Mouse (Mus musculus): ENCODE results near the gene Hadhb. TPM values are rescaled to one million over a fixed set of nuclear protein-coding genes. Genes with fewer than 3 reads are reported as not detected.
A peak's percentile ranks its signal among the peaks of the same experiment; 100 is the strongest.

Gene Hadhb
- polyA plus RNA-seq (2016; fragmentation: Nextera tagmentation; extraction: Ambion mirVana), result 93.0 and 100 TPM in 2 replicates

DNA sequence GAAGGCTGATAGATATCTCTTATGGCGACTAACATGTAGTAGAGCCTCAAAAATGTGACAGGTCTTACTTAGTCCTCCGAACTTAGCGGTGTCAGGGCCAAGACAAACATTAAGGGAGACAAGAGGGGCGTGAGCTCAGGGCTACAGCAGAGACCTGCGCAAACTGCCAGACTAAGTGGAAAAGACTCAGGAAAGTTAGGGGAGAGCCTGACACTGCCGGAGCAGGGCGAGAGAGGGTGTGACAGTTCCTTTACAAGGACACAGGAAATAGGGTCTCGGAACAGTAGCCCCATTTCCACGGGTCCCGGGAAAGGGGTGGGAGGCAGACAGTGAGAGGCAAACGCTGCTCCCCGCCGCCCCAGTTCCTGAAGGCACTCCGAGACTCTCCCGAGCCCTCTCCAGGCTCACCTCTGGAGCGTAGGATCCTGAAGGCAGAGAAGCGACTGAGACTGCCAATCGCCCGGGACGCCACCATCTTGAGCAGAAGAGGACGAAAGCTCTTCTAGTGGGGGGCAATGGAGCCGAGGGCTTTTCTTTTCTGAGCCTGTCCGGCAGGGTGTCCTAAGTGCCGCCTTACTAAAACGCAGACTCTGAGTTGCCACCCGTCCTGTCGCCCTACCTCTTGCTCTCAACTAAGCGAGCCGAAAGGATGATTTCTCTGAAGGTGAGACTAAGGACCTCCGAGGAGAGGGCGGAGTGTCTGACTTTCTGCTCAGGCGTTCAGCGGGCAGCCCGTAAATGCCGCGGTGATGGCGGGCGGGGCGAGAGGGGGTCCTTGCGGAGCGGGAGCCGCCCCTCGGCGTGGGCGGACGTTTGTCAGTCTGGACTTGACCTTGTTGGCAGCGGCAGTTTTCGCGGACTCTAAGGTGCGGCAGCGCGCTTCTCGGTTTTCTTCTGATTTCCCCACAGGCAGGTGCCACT is at the start of gene Hadhb, which contains the start of gene Hadha:
Hadhb (plus strand) TSS at position 775 of the 921 bp plus-strand sequence.
Hadha (minus strand) TSS at position 689 of the 921 bp plus-strand sequence.
- peak; percentile 92 for DNase-seq (ENCODE audit: low spot score)
- no peaks in the 10 kb centered on the region for H3K27me3 ChIP-seq (ENCODE audit: insufficient read depth, poor library complexity, severe bottlenecking)
- no peaks in the 10 kb centered on the region for H3K9me3 ChIP-seq
- H3K36me3 ChIP-seq, result no peaks in the 10 kb centered on the region
- under 1% methylated on average over 53 of the region's 53 CpGs for WGBS
- peaks cover 13% of the 10 kb centered on the region for H3K4me1 ChIP-seq (replicated peaks)
- H3K4me3 ChIP-seq, result peak within 1 kb of the TSS; percentile 90
- H3K27ac ChIP-seq, result peak within 1 kb of the TSS; percentile 99

DNA sequence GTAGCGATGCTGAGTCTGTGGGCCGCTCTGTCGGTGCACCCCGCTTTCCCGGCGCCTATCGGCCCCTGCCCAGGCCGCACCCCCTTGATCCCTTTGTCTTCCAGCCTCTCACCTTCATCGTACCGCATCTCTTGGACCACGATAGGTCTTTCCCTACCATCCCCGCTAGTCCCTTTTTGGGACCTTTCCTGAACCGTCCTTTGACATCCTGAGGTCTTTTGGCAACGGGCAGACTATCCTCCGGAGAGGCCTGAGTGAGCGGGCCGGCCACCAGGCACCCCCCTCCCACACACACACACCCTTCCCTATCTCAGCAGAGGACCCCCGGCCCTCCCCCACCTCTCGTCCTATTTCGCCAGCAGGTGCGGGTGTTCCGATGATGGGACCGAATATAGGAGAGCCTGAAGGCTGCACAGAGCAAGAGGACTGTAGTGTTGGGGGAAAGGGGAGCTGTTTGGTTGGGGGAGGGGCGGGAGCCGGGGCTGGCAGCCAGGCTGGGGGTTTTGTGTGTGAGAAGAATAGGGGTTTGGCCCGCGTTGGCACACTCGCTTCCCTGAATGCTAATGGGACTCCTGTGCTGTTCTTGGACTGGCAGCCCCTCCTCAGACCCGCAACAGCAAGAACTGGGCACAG is 49.3 kb upstream of the Hadhb start, which contains the start of gene 3110082J24Rik:
3110082J24Rik (minus strand) TSS at position 419 of the 633 bp plus-strand sequence.
- peak; percentile 58 for DNase-seq (ENCODE audit: low spot score)
- WGBS, result 1% methylated on average over 29 of the region's 29 CpGs
- Histone ChIP-seq H3K36me3 (no peaks in the 10 kb centered on the region), H3K4me1 (replicated peaks) (peaks cover 62% of the 10 kb centered on the region), H3K4me3 (peak within 1 kb of the TSS; percentile 60), H3K9me3 (no peaks in the 10 kb centered on the region), H3K27me3 (ENCODE audit: insufficient read depth, poor library complexity, severe bottlenecking) (peaks cover 68% of the 10 kb centered on the region), H3K27ac (peak within 1 kb of the TSS; percentile 93)

DNA sequence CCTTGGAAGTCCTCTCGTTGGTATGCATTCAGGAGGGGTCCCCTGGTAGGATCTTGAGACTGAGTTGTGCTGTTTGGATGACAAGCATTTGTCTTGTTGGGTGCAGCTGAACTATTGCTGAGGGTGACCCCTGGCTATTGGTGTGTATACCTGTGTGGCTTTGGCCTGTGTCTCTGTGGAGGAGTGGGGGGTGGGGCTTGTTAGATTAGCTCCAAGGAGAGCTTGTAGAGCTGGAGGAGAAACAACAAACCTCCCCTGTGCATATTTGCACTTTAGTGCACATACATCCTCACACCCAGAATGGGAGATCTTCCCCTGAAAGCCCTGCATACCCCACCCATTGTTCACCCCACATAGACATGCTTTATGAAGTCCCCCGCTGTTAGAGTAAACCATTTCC is 48.3 kb upstream of the Hadhb start:
- peak overlapping the region; percentile 60 for H3K4me3 ChIP-seq
- H3K36me3 ChIP-seq, result no peaks in the 10 kb centered on the region
- WGBS, result 7% methylated on average over 2 of the region's 2 CpGs
- H3K9me3 ChIP-seq, result no peaks in the 10 kb centered on the region
- H3K27ac ChIP-seq, result peak overlapping the region; percentile 93
- peaks cover 72% of the 10 kb centered on the region for H3K4me1 ChIP-seq (replicated peaks)
- peaks cover 73% of the 10 kb centered on the region for H3K27me3 ChIP-seq (ENCODE audit: insufficient read depth, poor library complexity, severe bottlenecking)
- no peak for DNase-seq (ENCODE audit: low spot score)

DNA sequence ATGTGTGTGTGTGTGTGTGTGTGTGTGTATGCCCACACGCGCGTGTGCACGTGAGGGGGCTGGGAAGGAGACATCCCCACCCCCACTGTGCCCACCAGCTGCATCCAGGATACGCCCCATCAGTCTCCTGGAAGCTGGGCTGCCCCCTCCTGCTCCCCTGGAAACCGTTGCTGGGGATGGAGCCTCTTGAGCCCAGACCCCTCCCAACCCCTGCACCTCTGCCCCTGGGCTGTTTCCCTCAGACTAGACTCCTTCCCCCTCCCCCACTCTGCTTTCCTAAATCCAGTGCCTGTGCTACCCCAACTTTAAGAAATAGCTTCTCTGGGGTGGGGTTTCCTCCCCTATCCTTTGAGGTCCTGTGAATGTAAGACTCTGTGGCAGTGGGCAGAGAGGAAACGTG is 47.9 kb upstream of the Hadhb start:
- Histone ChIP-seq H3K36me3 (0 out of 2 replicates have a peak, but pooled peaks cover under 1% of the 10 kb centered on the region), H3K4me3 (peak overlapping the region; percentile 60), H3K27me3 (ENCODE audit: insufficient read depth, poor library complexity, severe bottlenecking) (peaks cover 77% of the 10 kb centered on the region), H3K9me3 (no peaks in the 10 kb centered on the region), H3K27ac (peak overlapping the region; percentile 93), H3K4me1 (replicated peaks) (peaks cover 75% of the 10 kb centered on the region)
- peak; percentile 76 for DNase-seq (ENCODE audit: low spot score)
- WGBS, result 4% methylated on average over 7 of the region's 7 CpGs

DNA sequence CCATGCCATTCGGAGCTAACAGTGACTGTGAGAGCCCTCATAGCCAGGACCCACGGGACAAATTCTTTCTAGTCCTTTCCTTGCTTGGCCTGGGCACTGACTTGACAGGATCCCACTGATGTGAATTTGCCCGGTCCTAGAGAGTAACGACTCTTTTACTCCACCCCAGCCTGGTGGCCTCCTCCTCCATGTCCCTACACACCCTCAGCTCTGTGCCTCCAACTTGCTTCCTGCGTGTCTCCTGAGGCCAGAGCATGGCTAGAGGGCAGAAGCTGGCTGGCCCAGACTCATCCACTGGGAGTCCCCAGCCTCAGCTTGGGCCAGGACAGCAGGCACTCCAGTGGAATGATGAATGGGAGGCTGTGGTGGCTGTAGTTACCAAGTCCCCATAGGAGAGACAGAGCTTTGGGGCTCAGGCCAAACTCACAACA is 47.4 kb upstream of the Hadhb start:
- H3K36me3 ChIP-seq, result 0 out of 2 replicates have a peak, but pooled peaks cover 5% of the 10 kb centered on the region
- H3K9me3 ChIP-seq, result no peaks in the 10 kb centered on the region
- peak; percentile 49 for DNase-seq (ENCODE audit: low spot score)
- H3K27ac ChIP-seq, result peak overlapping the region; percentile 93
- peaks cover 81% of the 10 kb centered on the region for H3K27me3 ChIP-seq (ENCODE audit: insufficient read depth, poor library complexity, severe bottlenecking)
- WGBS, result 2% methylated on average over 5 of the region's 5 CpGs
- peak overlapping the region; percentile 60 for H3K4me3 ChIP-seq
- H3K4me1 ChIP-seq (replicated peaks), result peaks cover 75% of the 10 kb centered on the region

DNA sequence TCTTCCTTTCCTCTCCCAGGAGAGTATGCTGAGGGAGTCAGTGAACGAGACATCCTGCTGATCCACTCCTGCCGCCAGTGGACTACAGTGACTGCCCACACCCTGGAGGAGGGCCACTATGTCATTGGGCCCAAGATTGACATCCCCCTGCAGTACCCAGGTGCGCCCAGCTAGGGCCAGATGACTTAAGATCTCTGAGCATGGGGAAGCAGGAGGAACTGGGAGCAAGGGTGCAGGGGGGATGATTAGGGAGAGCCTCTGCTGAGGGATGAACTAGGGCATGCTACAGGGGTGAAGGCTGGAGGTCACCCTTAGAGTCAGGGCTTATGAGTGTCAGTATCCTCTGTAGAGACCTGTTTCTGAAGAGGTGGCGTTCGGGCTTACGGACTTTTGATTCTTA is 46.8 kb upstream of the Hadhb start:
- Histone ChIP-seq H3K36me3 (0 out of 2 replicates have a peak, but pooled peaks cover 11% of the 10 kb centered on the region), H3K9me3 (no peaks in the 10 kb centered on the region), H3K27ac (peak overlapping the region; percentile 93), H3K4me1 (replicated peaks) (peaks cover 78% of the 10 kb centered on the region), H3K27me3 (ENCODE audit: insufficient read depth, poor library complexity, severe bottlenecking) (peaks cover 87% of the 10 kb centered on the region), H3K4me3 (peak overlapping the region; percentile 60)
- WGBS, result 55% methylated on average over 6 of the region's 6 CpGs
- DNase-seq (ENCODE audit: low spot score), result no peak

DNA sequence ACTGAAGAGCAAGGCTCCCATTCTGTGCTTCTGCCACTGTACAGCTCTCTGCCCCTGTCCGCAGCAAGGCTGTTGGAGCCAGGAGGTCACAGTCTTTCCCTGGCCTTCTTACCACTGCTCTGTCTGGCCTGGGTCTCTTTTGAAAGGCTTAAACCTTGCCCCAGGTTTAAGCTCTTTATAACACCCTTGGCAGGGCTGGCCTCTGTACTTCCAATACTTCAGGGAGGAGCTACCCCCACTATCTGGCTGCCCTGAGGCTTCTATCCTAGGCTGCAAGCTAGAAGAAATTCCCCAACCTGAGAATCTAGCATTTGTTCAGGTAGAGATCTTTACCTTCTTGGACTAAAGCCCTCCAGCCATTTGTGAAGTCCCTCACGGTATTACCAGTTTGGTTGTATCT is 45.1 kb upstream of the Hadhb start:
- 25% methylated on average over 2 of the region's 2 CpGs for WGBS
- peak overlapping the region; percentile 87 for H3K27ac ChIP-seq
- H3K4me1 ChIP-seq (replicated peaks), result peaks cover 91% of the 10 kb centered on the region
- H3K4me3 ChIP-seq, result peak overlapping the region; percentile 43
- H3K27me3 ChIP-seq (ENCODE audit: insufficient read depth, poor library complexity, severe bottlenecking), result peaks cover 88% of the 10 kb centered on the region
- H3K9me3 ChIP-seq, result no peaks in the 10 kb centered on the region
- DNase-seq (ENCODE audit: low spot score), result no peak
- H3K36me3 ChIP-seq, result peaks cover 22% of the 10 kb centered on the region; the same call in 1 of the 2 replicates

DNA sequence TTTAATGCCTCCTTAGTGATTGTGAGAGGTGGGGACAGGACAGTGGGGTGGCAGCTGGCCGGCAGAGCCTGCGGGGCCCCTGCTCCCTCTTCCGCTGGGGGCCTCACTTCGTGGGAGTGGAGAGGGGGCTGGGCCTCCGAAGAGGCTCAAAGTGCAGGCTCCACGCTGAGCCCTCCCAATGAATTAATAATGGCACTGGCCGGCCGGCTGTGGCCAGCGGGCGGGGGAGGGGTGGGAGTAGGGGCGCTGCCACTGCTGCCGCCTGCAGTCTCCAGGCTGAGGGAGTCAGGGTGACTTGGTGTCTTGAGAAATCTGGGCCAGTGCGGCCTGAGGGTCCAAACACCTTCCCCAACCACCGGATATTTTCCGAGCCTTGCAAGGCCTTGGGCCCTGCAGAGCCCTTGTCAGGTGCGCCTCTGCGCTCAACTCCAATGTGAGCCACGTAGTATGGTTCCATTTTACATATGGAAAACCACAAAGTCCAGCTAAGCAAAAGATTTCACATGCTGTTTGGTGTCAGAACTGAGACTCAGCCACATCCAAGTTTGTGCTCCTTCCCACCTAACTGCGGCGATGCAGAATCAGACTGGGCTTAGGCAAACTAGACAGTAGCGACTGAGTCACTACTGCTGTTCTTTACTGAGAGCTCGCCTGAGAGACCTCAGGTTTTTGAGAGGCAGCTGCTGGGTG is 44.5 kb upstream of the Hadhb start:
- Histone ChIP-seq H3K27me3 (ENCODE audit: insufficient read depth, poor library complexity, severe bottlenecking) (peaks cover 88% of the 10 kb centered on the region), H3K9me3 (no peaks in the 10 kb centered on the region), H3K27ac (peak overlapping the region; percentile 87), H3K4me3 (peak overlapping the region; percentile 43), H3K4me1 (replicated peaks) (peaks cover 86% of the 10 kb centered on the region), H3K36me3 (peaks cover 25% of the 10 kb centered on the region)
- 3% methylated on average over 22 of the region's 22 CpGs for WGBS
- peak; percentile 74 for DNase-seq (ENCODE audit: low spot score)

DNA sequence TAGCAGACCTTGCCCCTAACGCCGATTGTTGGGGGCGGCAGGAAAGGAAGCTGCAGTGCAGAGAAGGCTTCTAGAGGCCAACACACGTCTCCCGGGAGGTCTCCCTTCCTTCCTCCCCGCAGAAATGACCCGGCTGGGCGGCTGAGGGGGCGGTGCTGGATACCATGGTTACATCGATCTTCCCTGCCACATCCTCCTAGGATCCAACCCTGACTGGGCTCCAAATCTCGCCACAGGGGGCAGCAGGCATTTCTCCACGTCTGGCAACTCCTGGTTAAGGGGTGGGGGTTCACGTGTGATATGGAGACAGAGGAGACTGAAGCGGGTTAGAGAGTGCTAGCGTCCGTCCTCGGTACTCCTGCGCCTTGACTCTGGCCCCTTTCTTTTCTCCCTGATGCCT is 43.9 kb upstream of the Hadhb start:
- peak; percentile 87 for DNase-seq (ENCODE audit: low spot score)
- H3K27me3 ChIP-seq (ENCODE audit: insufficient read depth, poor library complexity, severe bottlenecking), result peaks cover 88% of the 10 kb centered on the region
- H3K9me3 ChIP-seq, result no peaks in the 10 kb centered on the region
- H3K4me3 ChIP-seq, result peak overlapping the region; percentile 43
- peaks cover 31% of the 10 kb centered on the region for H3K36me3 ChIP-seq
- H3K4me1 ChIP-seq (replicated peaks), result peaks cover 80% of the 10 kb centered on the region
- peak overlapping the region; percentile 87 for H3K27ac ChIP-seq
- WGBS, result under 1% methylated on average over 18 of the region's 18 CpGs

DNA sequence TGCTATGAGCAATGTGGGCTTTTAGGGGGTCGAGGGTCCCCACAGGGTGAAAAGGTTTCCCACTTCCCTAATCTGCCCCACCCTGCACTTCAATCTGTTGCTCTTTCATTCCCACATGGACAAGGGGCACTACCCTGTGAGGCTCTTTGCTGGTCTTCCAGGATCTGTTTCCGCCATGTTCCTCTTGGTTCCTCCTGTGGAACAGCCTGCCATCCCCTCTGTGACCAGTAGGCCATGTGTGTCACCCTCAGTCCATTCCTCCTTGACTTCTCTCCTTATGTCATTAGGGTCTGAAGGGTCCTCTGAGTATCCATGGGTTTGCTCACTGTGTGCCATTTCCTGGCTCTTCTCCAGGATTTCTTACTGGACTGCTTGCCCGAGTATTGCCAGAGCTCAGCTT is 43.3 kb upstream of the Hadhb start:
- peaks cover 73% of the 10 kb centered on the region for H3K4me1 ChIP-seq (replicated peaks)
- peaks cover 86% of the 10 kb centered on the region for H3K27me3 ChIP-seq (ENCODE audit: insufficient read depth, poor library complexity, severe bottlenecking)
- DNase-seq (ENCODE audit: low spot score), result no peak
- H3K27ac ChIP-seq, result peak overlapping the region; percentile 87
- H3K9me3 ChIP-seq, result no peaks in the 10 kb centered on the region
- WGBS, result 70% methylated on average over 3 of the region's 3 CpGs
- H3K4me3 ChIP-seq, result peak overlapping the region; percentile 43
- peaks cover 38% of the 10 kb centered on the region for H3K36me3 ChIP-seq

DNA sequence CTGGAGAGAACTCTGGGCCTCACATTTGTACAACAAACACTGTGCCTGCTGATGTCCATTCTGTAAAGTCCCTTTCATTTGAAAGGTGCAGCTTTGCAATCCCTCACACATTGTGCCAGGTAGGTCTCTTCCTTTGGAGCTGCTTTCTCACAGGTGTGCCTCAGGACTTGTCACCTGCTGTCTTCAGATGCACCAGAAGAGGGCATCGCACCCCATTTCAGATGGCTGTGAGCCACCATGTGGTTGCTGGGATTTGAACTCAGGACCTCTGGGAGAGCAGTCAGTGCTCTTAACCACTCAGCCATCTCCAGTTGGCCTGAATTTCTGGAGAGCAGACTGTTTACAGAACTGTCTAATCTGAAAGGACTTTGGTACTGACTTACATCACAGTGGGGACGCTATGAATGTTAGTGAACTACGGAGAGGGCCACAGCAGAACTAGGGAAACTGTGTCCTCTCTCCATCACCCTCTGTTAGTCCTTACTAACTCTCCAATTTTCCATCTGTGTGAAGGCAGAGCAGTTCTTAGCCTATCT is 42.4 kb upstream of the Hadhb start:
- WGBS, result 84% methylated on average over 3 of the region's 3 CpGs
- no peak for DNase-seq (ENCODE audit: low spot score)
- no peak overlapping the region for H3K27ac ChIP-seq
- H3K27me3 ChIP-seq (ENCODE audit: insufficient read depth, poor library complexity, severe bottlenecking), result peaks cover 77% of the 10 kb centered on the region
- H3K9me3 ChIP-seq, result no peaks in the 10 kb centered on the region
- H3K36me3 ChIP-seq, result peaks cover 46% of the 10 kb centered on the region
- H3K4me1 ChIP-seq (replicated peaks), result peaks cover 65% of the 10 kb centered on the region
- H3K4me3 ChIP-seq, result no peak overlapping the region
